Mouse (Mus musculus) bone marrow macrophage, adult 2 months (primary cell): ENCODE measurements around the gene Il1b.

Source experiments
- CTCF ChIP-seq: IDR thresholded peaks from 2 replicates; pipeline ENCODE4 v1.5.1; 2012; ENCODE audit warnings: low read depth, mild to moderate bottlenecking, low read length, moderate library complexity
- POLR2A ChIP-seq: IDR thresholded peaks from 2 replicates; pipeline ENCODE4 v1.6.1; 2012; ENCODE audit warnings: mild to moderate bottlenecking, low read depth, low read length, borderline replicate concordance

DNA sequence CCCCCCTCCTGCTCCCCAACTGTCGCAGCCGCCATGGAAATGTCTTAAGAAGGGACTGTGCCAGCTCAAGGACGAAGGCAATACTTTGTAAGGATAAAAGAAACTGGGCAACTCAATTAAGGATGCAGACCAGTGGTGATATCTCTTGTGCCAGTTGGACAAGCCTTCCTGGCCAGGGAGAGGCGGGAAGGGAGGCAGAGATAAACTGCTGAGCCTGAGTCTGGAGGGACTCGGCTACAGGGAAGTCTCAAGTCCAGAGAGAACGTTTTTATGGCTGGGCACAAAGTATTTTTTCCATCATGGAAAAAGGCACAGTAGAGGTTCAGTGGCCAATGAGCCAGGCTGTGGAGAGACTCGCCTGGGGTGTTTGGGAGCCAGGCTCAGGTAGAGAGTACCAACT lies 40.9 kb downstream of the Il1b start:
- TF ChIP-seq POLR2A (no peak), CTCF (no peak)
